Comparison of ENCODE assay signal across 19 mouse cellular contexts in genomic region chr15:26276035-26276511, GRCm38 (mm10). TPM values are rescaled to one million over a fixed set of nuclear protein-coding genes. Genes with fewer than 3 reads are reported as not detected.
DNase-seq lines count a peak whose midpoint lies in the region; ATAC-seq and TF ChIP-seq lines count a peak whose summit lies in the region.
"Had no signal": no experiment of that assay in that cellular context is flagged by ENCODE, and none has a peak within 500 bp of the region (broad histone marks: within the 10 kb centered on the region; RNA-seq: fewer than 3 reads in every experiment).

No protein-coding gene starts in this region.

- no peaks in the 10 kb centered on the region for H3K9me3 ChIP-seq in midbrain, embryonic 13.5 days
- no peaks in the 10 kb centered on the region for H3K9me3 ChIP-seq in midbrain, embryonic 15.5 days
- no peaks in the 10 kb centered on the region for H3K9me3 ChIP-seq in hindbrain, postnatal 0 days (ENCODE audit: low read length)
- H3K9me3 ChIP-seq in intestine, postnatal 0 days (ENCODE audit: control insufficient read depth), result no peaks in the 10 kb centered on the region
- H3K9me3 ChIP-seq: G1E had no signal

- H3K36me3 ChIP-seq in midbrain, embryonic 13.5 days, result no peaks in the 10 kb centered on the region
- no peaks in the 10 kb centered on the region for H3K36me3 ChIP-seq in midbrain, embryonic 15.5 days (replicated peaks)
- H3K36me3 ChIP-seq in hindbrain, postnatal 0 days (ENCODE audit: insufficient read depth, low read length), result no peaks in the 10 kb centered on the region
- no peaks in the 10 kb centered on the region for H3K36me3 ChIP-seq in intestine, postnatal 0 days (ENCODE audit: control insufficient read depth, insufficient read depth)
- H3K36me3 ChIP-seq: G1E had no signal

- H3K9ac ChIP-seq in midbrain, embryonic 13.5 days (replicated peaks), result no peak overlapping the region
- H3K9ac ChIP-seq in midbrain, embryonic 15.5 days, result no peak overlapping the region
- no peak overlapping the region for H3K9ac ChIP-seq in hindbrain, postnatal 0 days (replicated peaks; ENCODE audit: low read length)
- no peak overlapping the region for H3K9ac ChIP-seq in intestine, postnatal 0 days (ENCODE audit: low read depth, low read length)

- DNase-seq in frontal cortex, postnatal 36 days (ENCODE audit: low spot score in 2 of 2), result no peak
- DNase-seq in ZHBTc4 (ENCODE audit: low read depth, low spot score), result peak; percentile 6
- DNase-seq in hindbrain, postnatal 0 days (ENCODE audit: low spot score), result peak; percentile 15
- DNase-seq in urinary bladder, postnatal 36 days (ENCODE audit: low spot score in 2 of 2), result no peak
- DNase-seq: adrenal gland, postnatal 25 days; B cell, adult 2 months; cerebellum, postnatal 36 days; gastrocnemius, postnatal 14 days; heart, postnatal 10 days; lung, postnatal 10 days; thymus, adult 2 months had no signal

- TF ChIP-seq CTCF in hindbrain, postnatal 0 days (IDR thresholded peaks at IDR 0.05; ENCODE audit: low read depth), result no peak
- no peak for TF ChIP-seq CTCF in intestine, postnatal 0 days (IDR thresholded peaks at IDR 0.05; ENCODE audit: low read depth)

- H3K4me3 ChIP-seq in midbrain, embryonic 13.5 days (replicated peaks), result no peak overlapping the region
- H3K4me3 ChIP-seq in midbrain, embryonic 15.5 days, result no peak overlapping the region
- H3K4me3 ChIP-seq in hindbrain, postnatal 0 days (ENCODE audit: low read length), result no peak overlapping the region
- H3K4me3 ChIP-seq in intestine, postnatal 0 days (ENCODE audit: low read depth, low read length), result no peak overlapping the region
- H3K4me3 ChIP-seq: layer of hippocampus, adult 2 months had no signal

- H3K27ac ChIP-seq in midbrain, embryonic 13.5 days, result no peak overlapping the region
- H3K27ac ChIP-seq in midbrain, embryonic 15.5 days, result no peak overlapping the region
- no peak overlapping the region for H3K27ac ChIP-seq in hindbrain, postnatal 0 days
- H3K27ac ChIP-seq in intestine, postnatal 0 days (ENCODE audit: low read depth, low read length), result no peak overlapping the region
- H3K27ac ChIP-seq: layer of hippocampus, adult 2 months had no signal

- peak; percentile 59 for ATAC-seq in frontal cortex, adult (ENCODE audit: low TSS enrichment)
- 0 out of 2 replicates have a peak, but pooled peaks have one; percentile 37 for ATAC-seq in midbrain, embryonic 13.5 days
- ATAC-seq in midbrain, embryonic 15.5 days (replicated peaks), result no peak
- ATAC-seq in hindbrain, postnatal 0 days, result no peak
- no peak for ATAC-seq in intestine, postnatal 0 days

- H3K4me2 ChIP-seq in midbrain, embryonic 13.5 days (replicated peaks), result no peak overlapping the region
- no peak overlapping the region for H3K4me2 ChIP-seq in midbrain, embryonic 15.5 days
- H3K4me2 ChIP-seq in hindbrain, postnatal 0 days (ENCODE audit: low read depth, low read length), result no peak overlapping the region
- H3K4me2 ChIP-seq in intestine, postnatal 0 days (replicated peaks; ENCODE audit: low read depth), result no peak overlapping the region
- H3K4me2 ChIP-seq: midbrain, embryonic 11.5 days had no signal

- H3K4me1 ChIP-seq in midbrain, embryonic 13.5 days (replicated peaks), result 0 out of 2 replicates have a peak, but pooled peaks cover 3% of the 10 kb centered on the region
- H3K4me1 ChIP-seq in midbrain, embryonic 15.5 days, result no peaks in the 10 kb centered on the region
- H3K4me1 ChIP-seq in hindbrain, postnatal 0 days (ENCODE audit: insufficient read depth, low read length), result no peaks in the 10 kb centered on the region
- H3K4me1 ChIP-seq in intestine, postnatal 0 days (replicated peaks; ENCODE audit: control insufficient read depth, insufficient read depth, low read length), result no peaks in the 10 kb centered on the region

- H3K27me3 ChIP-seq in midbrain, embryonic 13.5 days, result no peaks in the 10 kb centered on the region
- no peaks in the 10 kb centered on the region for H3K27me3 ChIP-seq in midbrain, embryonic 15.5 days (replicated peaks)
- H3K27me3 ChIP-seq in hindbrain, postnatal 0 days (ENCODE audit: insufficient read depth, low read length), result no peaks in the 10 kb centered on the region
- no peaks in the 10 kb centered on the region for H3K27me3 ChIP-seq in intestine, postnatal 0 days (replicated peaks; ENCODE audit: control insufficient read depth, insufficient read depth, low read length)

- WGBS in midbrain, embryonic 13.5 days, result 69% methylated on average over 2 of the region's 2 CpGs
- 64% methylated on average over 2 of the region's 2 CpGs for WGBS in midbrain, embryonic 15.5 days
- WGBS in hindbrain, postnatal 0 days, result 48% methylated on average over 2 of the region's 2 CpGs
- 72% methylated on average over 2 of the region's 2 CpGs for WGBS in intestine, postnatal 0 days

RNA-seq across cellular contexts. Expression of gene March11, which starts 32.8 kb away (rescaled TPM):
- 4.0 and 5.1 TPM in 2 replicates for polyA plus RNA-seq in midbrain, embryonic 13.5 days (2015; fragmentation: Nextera tagmentation; extraction: Ambion mirVana)
- polyA plus RNA-seq in midbrain, embryonic 15.5 days (2015; fragmentation: Nextera tagmentation; extraction: Ambion mirVana), result 7.5 and 7.8 TPM in 2 replicates
- total RNA-seq in hindbrain, postnatal 0 days (2014; rRNA removed), result 8.2 and 11.5 TPM in 2 replicates
- polyA plus RNA-seq in hindbrain, postnatal 0 days (2015; fragmentation: Nextera tagmentation; extraction: Ambion mirVana), result 8.7 and 9.7 TPM in 2 replicates
- polyA plus RNA-seq in intestine, postnatal 0 days (2015; fragmentation: Nextera tagmentation; extraction: Ambion mirVana), result 0.10 TPM in 1 of 2 replicates, not detected in the other
- total RNA-seq: gastrocnemius, postnatal 14 days; heart, postnatal 10 days; liver, adult 2 months had no signal
- polyA plus RNA-seq: G1E; liver, adult 2 months had no signal

Comparison
In these comparisons a context has a peak if more than half of its experiments do, and no peak if none do; other contexts are left out.
1. ATAC-seq: peak in frontal cortex, adult (single experiment) and midbrain, embryonic 13.5 days (single experiment); none in midbrain, embryonic 15.5 days (single experiment), hindbrain, postnatal 0 days (single experiment) and intestine, postnatal 0 days (single experiment).
2. DNase-seq: peak in ZHBTc4 (single experiment) and hindbrain, postnatal 0 days (single experiment); none in frontal cortex, postnatal 36 days (0 of 2) and urinary bladder, postnatal 36 days (0 of 2).